Mouse (Mus musculus) kidney, adult 9 months (tissue): ENCODE measurements around the gene Ssr1.

ENCODE experiments used
- DNase-seq: peaks from one replicate; pipeline ENCODE4 v3.0.0; 2022

Ssr1 gene

DNA sequence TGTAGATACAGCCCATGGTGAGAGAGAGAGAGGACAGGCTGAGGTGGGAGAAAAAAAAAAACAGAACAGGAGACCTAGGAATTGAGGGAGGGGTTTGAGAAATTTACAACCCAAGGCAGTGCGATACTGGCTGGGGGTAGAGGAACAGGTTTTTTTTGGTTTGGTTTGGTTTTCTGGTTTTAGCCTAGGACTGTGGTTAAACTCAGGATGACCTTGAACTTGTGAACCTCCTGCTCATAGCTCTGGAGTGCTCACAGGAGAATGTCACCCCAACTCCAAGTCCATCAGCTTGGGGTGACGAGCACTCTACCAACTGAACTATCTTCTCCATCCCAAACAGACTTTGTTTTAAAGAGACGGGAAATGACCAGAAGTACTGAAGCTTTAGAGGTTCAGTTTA, 50.6 kb downstream of the Ssr1 start:
- DNase-seq = no peak

DNA sequence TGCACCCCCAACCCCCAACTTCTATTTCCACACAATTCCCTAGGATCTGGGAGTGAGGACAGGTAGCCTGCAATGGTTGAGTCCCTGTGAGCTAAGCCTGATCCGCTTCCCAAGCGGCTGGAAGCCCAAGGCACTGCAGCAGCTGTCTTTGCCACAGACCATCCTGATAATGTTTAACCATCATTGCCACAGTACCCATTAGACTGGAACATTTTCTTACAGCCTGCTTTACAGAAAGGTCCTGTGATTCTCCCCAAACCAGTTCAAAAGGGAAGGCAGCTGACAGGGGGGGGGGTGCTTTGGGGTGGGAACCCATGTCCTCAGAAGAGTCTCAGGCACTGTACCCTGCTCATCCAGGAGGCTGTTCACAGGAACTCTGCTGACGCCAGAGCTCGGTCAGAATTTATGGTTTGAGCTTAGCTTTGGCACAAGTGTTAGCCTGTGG, 51.1 kb downstream of the Ssr1 start:
- peak; percentile 87 for DNase-seq

DNA sequence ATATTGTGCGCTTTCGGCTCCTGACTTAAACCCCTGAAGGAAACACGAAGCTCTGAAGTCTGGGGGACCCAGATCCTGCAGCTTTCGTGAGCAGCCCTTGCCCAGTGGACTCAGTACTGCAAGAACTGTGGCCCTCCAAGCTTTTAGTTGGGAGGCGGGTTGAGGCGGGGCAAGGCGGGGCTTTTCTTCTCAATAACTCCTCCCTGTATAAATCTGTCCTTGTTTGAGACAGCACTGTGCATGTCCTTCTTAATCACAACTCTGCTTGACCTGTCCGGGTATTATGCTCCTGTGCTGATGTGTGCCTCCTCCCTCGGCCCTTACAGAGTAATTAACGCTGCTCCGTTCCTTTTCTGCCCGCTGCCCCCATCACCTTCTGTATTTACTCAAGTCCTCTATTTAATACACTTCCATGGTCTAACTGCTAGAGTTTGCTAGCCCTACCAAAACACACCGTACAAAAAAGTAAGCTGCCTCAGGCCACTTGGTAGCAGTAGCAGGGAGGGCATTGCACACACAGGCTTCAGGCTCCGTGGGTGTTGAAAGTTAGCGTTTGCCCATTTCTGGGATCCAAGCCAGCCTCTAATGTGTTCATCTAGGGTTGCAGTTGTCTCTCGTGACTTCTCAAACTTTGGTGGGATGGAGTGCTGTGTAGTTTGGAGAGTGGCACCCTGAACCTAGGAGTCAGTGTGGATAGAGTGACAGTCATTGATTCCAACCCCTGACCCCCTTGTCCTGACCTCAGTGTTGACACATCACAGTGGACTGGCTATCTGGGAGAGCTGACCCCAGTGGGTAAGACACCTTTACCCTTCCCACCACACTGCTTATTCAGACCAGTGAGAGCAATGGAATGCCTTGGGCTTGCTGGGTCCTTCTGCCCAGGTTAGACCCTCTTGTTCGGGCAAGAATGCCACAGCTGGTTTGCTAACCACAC, 51.8 kb downstream of the Ssr1 start:
- peak; percentile 80 for DNase-seq

DNA sequence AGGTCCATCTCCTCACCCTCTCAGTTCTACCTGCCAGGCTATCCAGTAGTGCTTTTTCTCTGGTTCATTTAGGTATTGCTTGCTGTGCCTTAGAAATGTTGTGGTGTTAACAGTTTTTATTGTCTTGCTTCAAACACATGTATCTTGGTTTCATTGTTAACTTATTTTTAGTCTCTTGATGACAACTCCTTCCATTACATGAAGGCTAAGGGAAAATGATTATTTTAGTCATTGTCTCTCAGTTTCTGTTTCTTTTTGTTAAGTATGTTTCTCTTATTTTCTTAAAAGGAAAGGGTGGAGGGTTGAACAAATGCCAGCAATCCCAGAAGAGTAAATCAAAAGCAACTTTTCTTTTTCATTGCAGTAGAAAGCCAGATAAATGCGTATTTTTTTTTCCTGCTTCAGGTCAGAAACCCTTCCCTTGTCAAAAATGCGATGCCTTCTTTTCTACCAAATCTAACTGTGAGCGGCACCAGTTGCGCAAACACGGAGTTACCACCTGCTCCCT, 52.8 kb downstream of the Ssr1 start:
- no peak for DNase-seq

DNA sequence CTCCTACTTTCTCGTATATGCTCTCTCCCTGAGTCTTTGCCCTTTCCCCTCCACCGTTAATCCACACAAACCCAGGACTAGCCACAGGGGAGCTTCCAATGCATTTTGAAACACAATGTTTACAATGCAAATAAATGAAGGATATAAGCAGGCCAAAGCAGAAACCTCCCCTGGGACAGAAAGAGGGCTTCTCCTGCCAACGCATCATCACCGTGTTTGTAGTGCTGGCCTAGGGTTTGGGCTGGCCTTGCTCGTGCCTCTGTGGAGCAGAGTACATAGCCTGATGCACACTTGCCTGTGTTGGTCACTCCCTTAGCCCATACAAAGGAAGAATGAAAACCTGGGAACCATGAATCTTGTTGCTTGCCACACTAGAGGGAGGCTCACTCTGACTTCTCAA, 53.4 kb downstream of the Ssr1 start:
- DNase-seq = no peak

DNA sequence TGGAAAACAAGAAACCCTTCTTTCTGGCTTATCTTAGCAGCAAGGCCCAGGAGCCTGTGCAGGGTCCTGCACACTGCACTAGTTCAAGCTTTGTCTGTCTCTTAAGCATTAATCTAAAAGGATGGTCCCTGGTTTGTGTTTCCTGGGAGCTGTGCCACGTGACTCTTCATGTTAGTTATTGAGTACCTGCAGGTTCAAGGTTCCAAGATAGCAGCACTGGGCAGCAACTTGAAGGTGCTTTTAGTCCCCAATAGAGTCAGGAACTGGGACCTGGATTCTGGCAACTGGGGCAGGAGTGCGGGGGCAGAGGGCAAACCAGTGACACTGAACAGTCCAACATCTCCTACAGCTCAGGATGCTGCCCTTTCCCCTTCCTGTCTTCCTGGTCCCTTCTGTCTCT, 53.9 kb downstream of the Ssr1 start:
- peak; percentile 89 for DNase-seq

DNA sequence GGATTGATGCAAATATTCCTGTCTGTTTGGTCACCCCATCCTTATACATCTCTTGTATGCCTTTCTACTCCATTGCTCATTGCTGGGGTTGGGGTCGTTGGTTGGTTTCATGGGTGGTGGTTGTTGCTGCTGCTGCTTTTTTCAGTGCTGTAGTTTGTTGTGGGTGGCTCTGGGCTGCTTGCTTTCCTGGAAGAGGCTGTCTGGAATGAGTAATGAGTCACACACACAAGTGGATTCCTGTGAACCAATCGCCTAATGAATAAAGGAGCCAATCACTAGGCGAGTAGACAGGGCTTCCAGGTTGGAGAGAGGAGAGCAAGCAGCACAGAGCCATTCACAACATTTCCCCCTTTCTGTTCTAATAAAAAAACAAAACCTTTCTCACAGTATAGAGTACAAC, 57.7 kb downstream of the Ssr1 start:
- DNase-seq = no peak

DNA sequence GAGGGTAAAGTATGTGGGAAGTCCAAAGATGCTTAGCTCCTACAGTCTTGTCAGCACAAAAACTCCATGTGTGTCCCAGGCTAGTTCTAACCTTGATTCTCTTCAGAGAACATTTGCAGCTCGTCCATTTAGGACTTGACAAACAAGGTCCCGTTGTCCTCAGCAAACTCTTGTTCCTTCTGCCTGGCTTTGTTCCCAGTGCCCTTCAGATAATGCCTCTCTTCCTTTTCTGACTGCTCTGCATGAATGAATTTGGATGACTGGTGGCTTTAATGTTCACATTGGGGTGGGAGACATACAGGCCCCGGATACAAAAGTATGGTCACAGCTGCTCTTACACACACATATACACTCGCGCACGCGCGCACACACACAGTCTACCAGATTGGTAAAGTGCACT, 59.1 kb downstream of the Ssr1 start:
- DNase-seq = peak; percentile 65

DNA sequence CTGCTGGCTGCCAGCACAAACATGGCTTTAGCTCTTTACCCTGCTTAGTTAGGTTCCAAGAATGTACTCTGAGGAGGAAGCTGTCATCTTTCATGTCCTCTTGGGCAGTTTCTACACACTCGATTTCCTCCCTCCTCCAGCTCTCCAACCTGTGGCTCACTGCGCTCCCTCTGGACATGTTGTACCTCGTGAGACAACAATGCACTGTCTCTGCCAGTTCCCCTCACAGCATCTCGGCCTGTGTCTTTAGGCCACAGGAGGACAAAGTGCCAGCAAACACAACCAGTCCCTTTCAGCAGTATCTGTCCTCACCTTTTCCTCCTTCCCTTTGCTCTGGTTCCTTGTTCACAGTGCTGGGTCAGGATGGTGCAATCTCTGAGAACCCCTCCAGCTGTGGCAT, 59.9 kb downstream of the Ssr1 start:
- DNase-seq = no peak

DNA sequence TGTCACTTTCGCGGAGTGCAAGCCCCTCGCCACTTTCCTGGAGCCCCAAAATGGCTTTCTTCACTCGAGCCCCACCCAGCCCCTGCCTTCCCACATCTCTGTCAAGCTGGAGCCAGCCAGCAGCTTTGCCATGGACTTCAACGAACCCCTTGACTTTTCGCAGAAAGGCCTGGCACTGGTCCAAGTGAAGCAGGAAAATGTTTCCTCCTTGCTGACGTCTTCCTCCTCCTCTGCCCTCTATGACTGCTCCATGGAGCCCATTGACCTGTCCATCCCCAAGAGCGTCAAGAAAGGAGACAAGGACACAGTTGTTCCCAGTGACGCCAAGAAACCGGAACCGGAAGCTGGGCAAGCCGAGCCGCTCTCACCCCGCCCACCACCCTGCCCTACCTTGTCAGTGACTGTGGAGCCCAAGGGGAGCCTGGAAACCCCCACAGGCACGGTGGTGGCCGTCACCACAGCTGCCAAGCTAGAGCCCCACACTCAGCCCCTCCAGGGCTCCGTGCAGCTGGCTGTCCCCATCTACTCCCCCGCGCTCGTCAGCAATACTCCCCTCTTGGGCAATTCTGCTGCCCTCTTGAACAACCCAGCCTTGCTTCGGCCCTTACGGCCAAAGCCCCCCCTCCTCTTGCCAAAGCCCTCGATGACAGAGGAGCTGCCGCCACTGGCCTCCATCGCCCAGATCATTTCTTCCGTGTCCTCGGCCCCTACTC, 62.7 kb downstream of the Ssr1 start:
- DNase-seq = no peak

DNA sequence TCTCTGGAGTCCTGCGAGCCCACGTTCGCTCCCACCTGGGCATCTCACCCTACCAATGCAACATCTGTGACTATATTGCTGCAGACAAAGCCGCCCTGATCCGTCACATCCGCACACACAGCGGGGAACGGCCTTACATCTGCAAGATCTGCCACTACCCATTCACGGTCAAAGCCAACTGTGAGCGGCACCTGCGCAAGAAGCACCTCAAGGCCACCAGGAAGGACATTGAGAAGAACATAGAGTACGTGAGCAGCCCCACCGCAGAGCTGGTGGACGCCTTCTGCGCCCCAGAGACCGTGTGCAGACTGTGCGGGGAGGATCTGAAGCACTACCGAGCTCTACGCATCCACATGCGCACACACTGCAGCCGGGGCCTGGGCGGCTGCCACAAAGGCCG, 63.4 kb downstream of the Ssr1 start:
- DNase-seq = no peak

DNA sequence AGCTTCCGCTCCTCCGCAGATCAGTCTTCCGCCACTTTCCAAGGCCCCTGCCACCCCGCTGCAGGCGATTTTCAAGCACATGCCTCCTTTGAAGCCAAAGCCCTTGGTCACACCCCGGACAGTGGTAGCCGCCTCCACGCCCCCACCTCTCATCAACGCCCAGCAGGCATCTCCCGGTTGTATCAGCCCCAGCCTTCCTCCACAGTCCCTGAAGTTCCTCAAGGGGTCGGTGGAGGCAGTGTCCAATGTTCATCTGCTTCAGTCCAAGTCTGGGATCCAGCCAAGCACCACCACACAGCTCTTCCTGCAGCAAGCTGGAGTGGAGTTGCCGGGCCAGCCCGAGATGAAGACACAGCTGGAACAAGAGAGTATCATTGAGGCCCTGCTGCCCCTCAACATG, 63.9 kb downstream of the Ssr1 start:
- DNase-seq = no peak

DNA sequence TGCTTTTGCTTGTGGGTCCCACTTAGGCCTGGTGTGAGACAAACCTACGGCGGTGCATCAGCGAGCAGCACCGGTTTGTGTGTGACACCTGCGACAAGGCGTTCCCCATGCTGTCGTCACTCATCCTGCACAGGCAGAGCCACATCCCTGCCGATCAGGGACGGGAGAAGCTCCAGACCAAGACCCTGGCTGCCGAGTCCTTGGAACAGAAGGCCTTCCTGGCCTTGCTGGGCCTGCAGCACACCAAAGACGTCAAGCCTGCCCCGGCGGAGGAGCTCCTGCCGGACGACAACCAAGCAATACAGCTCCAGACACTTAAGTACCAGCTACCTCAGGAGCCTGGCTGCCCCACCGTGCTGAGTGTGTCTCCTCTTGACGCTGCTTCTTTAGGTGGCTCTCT, 64.5 kb downstream of the Ssr1 start:
- DNase-seq = no peak

DNA sequence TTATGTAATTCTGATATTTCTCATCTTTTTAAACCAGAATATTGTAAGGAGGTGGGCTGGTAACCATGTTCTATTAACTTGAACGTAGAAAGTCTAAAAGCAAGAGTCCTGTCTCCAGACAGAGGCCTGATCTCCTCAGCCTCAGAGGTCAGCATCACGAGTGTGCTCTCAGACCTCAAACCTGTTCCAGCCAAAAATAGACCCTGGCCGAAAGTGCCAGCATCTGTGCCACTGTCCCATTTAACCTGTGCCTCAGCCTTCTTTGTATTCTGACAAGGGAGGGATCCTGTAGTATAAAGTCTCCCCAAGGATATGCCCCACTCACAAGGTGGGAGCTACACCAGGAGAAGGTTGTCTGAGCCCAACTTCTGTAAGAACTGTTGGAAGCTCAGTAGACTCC, 67.6 kb downstream of the Ssr1 start:
- no peak for DNase-seq

DNA sequence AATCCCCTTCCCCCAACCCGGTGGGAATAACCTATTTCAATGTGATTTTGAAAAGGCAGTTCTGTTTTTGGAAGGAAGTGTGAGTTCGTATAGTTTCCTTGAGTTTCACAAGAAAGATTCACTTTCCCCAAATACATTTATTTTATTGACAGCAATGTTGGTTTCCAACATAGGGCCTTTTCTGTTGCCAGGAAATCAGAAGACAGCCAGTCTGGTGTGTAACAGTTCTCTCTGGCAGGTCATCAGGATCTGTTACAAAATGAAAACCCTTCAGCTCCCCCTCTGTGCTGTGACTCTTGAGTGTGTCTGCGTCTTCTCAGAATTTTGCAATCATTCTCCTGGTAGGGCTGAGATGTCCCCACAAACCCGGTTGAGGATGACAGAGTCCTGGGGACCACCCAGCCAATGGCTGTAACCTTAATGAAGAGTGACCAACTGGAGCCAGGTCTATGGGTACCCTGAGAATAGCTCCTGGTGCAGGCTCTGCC, 69.5 kb downstream of the Ssr1 start:
- no peak for DNase-seq

DNA sequence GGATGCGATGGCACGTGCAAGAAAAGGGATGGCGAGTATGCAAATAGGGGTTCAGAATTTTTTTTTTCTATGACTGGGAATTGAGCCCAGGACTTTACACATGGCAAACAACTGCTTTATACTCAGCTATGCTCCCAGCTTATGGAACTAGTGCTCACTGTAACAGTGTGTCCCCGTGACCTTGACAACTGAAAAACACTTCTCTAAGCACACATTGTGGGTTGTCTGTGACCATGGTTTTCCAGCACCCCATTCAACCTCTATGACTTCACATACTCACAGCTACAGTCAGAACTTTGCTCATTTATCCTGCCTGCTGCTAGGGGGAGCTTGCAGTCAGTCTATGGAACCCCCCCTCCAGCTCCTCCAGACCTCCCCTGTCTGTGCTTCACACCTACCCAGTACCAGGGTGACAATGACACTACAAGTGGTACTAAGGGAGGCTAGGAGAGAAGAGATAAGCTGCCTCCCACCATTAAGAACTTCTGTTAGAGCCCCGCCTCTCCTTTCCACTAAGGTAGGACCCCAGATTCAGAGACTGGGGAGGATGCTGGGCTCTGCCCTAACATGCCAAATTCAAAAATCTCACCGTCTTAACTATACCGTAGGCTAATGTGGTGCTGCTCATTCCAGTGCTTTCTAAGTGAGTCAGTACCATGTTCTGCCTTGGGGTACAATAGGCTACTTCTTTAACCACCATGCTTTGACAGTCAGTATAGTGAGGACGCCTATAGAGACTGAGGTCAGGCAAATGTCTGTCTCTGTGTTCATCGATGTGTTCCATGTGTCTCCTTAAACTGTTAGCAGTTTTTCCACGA, 70.2 kb downstream of the Ssr1 start:
- no peak for DNase-seq

DNA sequence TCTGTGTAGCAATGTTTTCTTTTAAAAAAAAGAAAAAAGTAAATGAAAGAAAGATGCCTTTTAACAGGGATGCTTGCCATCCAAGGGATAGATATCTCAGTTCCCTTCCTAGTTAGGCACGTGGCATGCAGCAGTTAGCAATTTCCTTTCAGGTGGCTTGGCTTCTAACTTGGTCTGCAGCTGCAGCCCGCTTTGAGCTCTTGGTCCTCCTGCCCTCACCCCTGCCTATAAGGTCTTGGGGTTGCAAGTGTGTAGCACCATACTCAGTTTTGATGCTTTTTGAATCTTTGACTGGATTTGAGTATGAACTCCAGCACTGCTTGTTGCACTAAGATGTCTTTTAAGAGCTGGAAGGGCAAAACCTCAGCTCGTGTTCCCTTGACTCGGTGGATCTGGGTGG, 70.9 kb downstream of the Ssr1 start:
- DNase-seq = no peak

DNA sequence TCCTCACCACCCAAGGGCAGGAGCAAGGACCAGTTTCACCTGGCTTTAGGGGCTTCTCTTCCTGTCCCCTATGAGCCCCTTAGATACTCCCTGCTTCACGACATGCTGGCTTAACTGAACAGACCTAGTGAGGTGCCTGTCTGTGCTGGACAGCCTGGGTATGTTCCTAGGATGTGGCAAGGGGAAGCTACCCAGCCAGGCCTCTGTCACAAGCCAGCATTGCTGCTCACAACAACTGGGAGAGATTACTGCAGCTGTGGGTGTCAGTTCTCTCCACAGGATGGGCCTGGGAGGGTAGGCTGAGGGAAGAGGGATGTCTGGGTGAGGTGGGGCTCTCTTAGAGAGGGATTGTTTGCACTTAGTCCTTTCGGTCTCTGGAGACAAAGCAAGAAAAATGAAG, 73.3 kb downstream of the Ssr1 start:
- DNase-seq = no peak

DNA sequence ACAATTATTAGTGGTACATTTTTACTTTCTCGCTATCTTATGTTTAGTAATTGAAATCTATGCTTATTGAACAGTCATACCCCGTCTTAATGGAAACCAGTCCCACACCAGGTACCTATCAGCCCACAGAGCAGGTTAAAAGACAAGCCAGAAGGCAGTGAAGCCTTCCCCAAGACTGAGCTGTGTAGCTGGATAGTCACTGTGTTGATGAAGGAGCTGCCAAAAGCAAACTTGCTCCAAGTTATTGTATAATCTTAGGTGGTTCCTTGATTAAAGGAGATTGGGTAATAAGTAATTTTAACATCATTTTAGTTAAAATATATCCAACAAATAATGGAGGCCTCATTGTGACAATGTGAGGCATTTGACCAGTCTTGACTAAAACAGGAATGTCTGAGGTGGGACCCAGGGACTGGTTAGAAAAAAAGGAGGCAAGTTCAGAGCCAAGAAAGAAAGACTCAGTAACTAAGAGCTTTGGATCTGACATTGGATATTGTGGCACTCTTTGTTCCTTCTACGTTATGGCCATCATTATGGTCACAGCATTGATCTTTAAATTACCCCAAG, 74.2 kb downstream of the Ssr1 start:
- peak; percentile 93 for DNase-seq

DNA sequence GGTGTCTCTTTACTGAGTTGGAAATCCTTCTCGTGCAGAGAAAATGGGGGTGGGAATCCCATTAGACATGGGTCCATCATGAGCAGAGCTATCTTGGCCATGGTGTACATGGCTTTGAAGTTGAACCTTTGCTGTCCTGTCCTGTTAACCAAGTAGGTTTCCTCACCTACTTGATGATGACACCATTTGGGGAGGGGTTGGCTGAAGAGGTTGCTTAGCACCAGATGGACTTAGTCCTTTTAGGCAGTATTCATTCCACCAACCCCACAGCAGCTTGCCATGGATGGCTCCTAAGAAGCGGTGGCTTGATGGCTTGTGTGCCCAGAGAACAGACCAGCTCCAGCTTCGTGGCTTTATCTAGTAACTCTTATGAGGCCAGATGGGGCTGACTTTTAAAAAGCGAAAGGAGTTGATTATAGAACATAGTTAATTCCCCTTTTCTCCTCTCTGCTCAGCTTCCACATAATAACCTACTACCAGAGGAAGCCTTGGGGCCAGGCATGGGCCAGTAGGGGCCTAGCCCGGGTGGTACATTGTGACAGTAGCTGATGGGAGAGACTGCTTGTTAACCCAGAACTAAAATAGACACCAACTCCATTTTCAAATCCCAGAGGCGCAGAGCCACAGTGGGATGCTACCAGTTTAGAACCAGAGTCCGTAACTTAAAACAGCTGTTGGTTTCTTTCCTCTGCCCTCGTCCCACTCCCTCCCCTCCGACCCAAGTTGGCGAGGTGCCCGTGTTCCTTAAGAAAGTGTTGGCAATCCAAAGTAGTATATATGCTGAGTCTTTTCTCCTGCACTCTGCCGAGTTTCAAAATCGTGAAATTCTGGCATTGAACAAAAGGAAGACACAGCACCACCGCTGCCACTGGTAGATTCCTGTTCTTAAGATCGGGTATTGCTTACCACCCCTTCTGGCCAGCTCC, 75.4 kb downstream of the Ssr1 start:
- peak; percentile 79 for DNase-seq
